Comparison of ENCODE assay signal across 15 mouse cellular contexts in genomic region chr11:31386571-31386970, GRCm38 (mm10). TPM values are rescaled to one million over a fixed set of nuclear protein-coding genes. Genes with fewer than 3 reads are reported as not detected.
A peak's percentile ranks its signal among the peaks of the same experiment; 100 is the strongest.
DNase-seq lines count a peak whose midpoint lies in the region; ATAC-seq and TF ChIP-seq lines count a peak whose summit lies in the region.
"Had no signal": no experiment of that assay in that cellular context is flagged by ENCODE, and none has a peak within 500 bp of the region (broad histone marks: within the 10 kb centered on the region; RNA-seq: fewer than 3 reads in every experiment).

No protein-coding gene starts in this region.

- intact Hi-C loops in heart, postnatal 10 days (cut with DNase I) = no loop called here

- H3K27ac ChIP-seq in stomach, embryonic 14.5 days (ENCODE audit: low read length) = no peak overlapping the region
- H3K27ac ChIP-seq in stomach, postnatal 0 days (replicated peaks) = no peak overlapping the region
- no peak overlapping the region for H3K27ac ChIP-seq in embryonic facial prominence, embryonic 10.5 days (replicated peaks)

- 0 out of 2 replicates have a peak, but pooled peaks cover 6% of the 10 kb centered on the region for H3K4me1 ChIP-seq in stomach, embryonic 14.5 days (ENCODE audit: control insufficient read depth, insufficient read depth, low read length)
- no peaks in the 10 kb centered on the region for H3K4me1 ChIP-seq in stomach, postnatal 0 days (replicated peaks; ENCODE audit: control insufficient read depth, insufficient read depth)
- H3K4me1 ChIP-seq in embryonic facial prominence, embryonic 10.5 days = no peaks in the 10 kb centered on the region

- ATAC-seq in stomach, embryonic 14.5 days (ENCODE audit: insufficient number of reproducible peaks, insufficient read depth, low FRiP score, low read depth) = peak; percentile 16; the same call in 1 of the 2 replicates
- ATAC-seq in stomach, postnatal 0 days (ENCODE audit: low FRiP score, low TSS enrichment) = no peak
- ATAC-seq in erythroblast, adult 5-6 weeks (replicated peaks; ENCODE audit: low FRiP score, poor library complexity, severe bottlenecking) = no peak
- ATAC-seq: inflammation-experienced regulatory T-cells, adult 6 months had no signal

- H3K27me3 ChIP-seq in stomach, embryonic 14.5 days (ENCODE audit: control insufficient read depth, insufficient read depth, low read length) = no peaks in the 10 kb centered on the region
- no peaks in the 10 kb centered on the region for H3K27me3 ChIP-seq in stomach, postnatal 0 days (ENCODE audit: control insufficient read depth, insufficient read depth, low read length)
- no peaks in the 10 kb centered on the region for H3K27me3 ChIP-seq in embryonic facial prominence, embryonic 10.5 days (replicated peaks; ENCODE audit: low read depth, poor library complexity, severe bottlenecking)

- H3K4me2 ChIP-seq in stomach, embryonic 14.5 days (replicated peaks; ENCODE audit: low read depth, low read length) = no peak overlapping the region
- H3K4me2 ChIP-seq in stomach, postnatal 0 days (replicated peaks; ENCODE audit: low read depth) = no peak overlapping the region

- no peaks in the 10 kb centered on the region for H3K36me3 ChIP-seq in stomach, embryonic 14.5 days (ENCODE audit: control insufficient read depth, insufficient read depth, low read length)
- H3K36me3 ChIP-seq in stomach, postnatal 0 days (ENCODE audit: control insufficient read depth, insufficient read depth, low read length) = no peaks in the 10 kb centered on the region
- no peaks in the 10 kb centered on the region for H3K36me3 ChIP-seq in embryonic facial prominence, embryonic 10.5 days (replicated peaks)

- no peak for TF ChIP-seq EP300 in stomach, postnatal 0 days (optimal IDR thresholded peaks at IDR 0.05)

- peak; percentile 97 for DNase-seq in heart, adult 11 months
- DNase-seq in heart, postnatal 10 days = no peak
- no peak for DNase-seq in stomach, postnatal 0 days (ENCODE audit: low spot score)
- DNase-seq in kidney, postnatal 10 days = peak; percentile 58
- no peak for DNase-seq in embryonic facial prominence, embryonic 10.5 days (ENCODE audit: low spot score)
- DNase-seq in layer of hippocampus, postnatal 25 days (ENCODE audit: extremely low spot score in 1 of 2, low spot score in 1 of 2) = no peak
- DNase-seq: adrenal gland, postnatal 25 days; B cell, adult 2 months; heart, postnatal 36 days; liver; right cerebral cortex, adult 18-20 months had no signal

- no peak overlapping the region for H3K9ac ChIP-seq in stomach, embryonic 14.5 days (replicated peaks; ENCODE audit: low read depth, low read length)
- H3K9ac ChIP-seq in stomach, postnatal 0 days (ENCODE audit: low read length) = no peak overlapping the region

- 44% methylated on average over 3 of the region's 3 CpGs for WGBS in stomach, embryonic 14.5 days
- 42% methylated on average over 3 of the region's 3 CpGs for WGBS in stomach, postnatal 0 days
- 68% methylated on average over 3 of the region's 3 CpGs for WGBS in embryonic facial prominence, embryonic 10.5 days

- H3K9me3 ChIP-seq in stomach, embryonic 14.5 days (ENCODE audit: control insufficient read depth, low read depth, low read length) = no peaks in the 10 kb centered on the region
- no peaks in the 10 kb centered on the region for H3K9me3 ChIP-seq in stomach, postnatal 0 days (ENCODE audit: control insufficient read depth, low read length)
- H3K9me3 ChIP-seq in embryonic facial prominence, embryonic 10.5 days = no peaks in the 10 kb centered on the region

- no peak for TF ChIP-seq CTCF in stomach, postnatal 0 days (IDR thresholded peaks at IDR 0.05; ENCODE audit: low read depth)

- H3K4me3 ChIP-seq in stomach, embryonic 14.5 days (ENCODE audit: low read depth, low read length) = no peak overlapping the region
- H3K4me3 ChIP-seq in stomach, postnatal 0 days (ENCODE audit: low read depth, low read length) = no peak overlapping the region
- H3K4me3 ChIP-seq in embryonic facial prominence, embryonic 10.5 days = no peak overlapping the region
- H3K4me3 ChIP-seq: erythroblast, embryonic 14.5 days had no signal

RNA-seq across cellular contexts. Expression of gene Stc2, which starts 16.7 kb away (rescaled TPM):
- 10 to 100 TPM; 15.0 to 18.7 TPM for total RNA-seq in heart, postnatal 10 days (2021)
- polyA plus RNA-seq in stomach, embryonic 14.5 days (2014; fragmentation: Nextera tagmentation; extraction: Ambion mirVana) = 3.3 and 4.1 TPM in 2 replicates
- polyA plus RNA-seq in stomach, postnatal 0 days (2015; fragmentation: Nextera tagmentation; extraction: Ambion mirVana) = 4.3 and 4.5 TPM in 2 replicates
- 1.5 and 2.1 TPM in 2 replicates for polyA plus RNA-seq in embryonic facial prominence, embryonic 10.5 days (2016; fragmentation: Nextera tagmentation; extraction: Ambion mirVana)
- total RNA-seq in erythroblast, adult 5-6 weeks (2015; ENCODE audit: low replicate concordance) = 0.42 TPM in 1 of 2 replicates, not detected in the other
- 0.17 TPM in 1 of 2 replicates, not detected in the other for total RNA-seq in erythroblast, adult 5-6 weeks (2017; ENCODE audit: low replicate concordance)
- total RNA-seq in layer of hippocampus, postnatal 25 days (2021) = 1 to 10 TPM; 4.7 to 4.9 TPM
- polyA plus RNA-seq: erythroblast, embryonic 14.5 days had no signal

Comparison
In these comparisons a context has a peak if more than half of its experiments do, and no peak if none do; other contexts are left out.
1. DNase-seq: peak in heart, adult 11 months (single experiment) and kidney, postnatal 10 days (single experiment); none in heart, postnatal 10 days (0 of 2), stomach, postnatal 0 days (single experiment), embryonic facial prominence, embryonic 10.5 days (single experiment) and layer of hippocampus, postnatal 25 days (0 of 2).
2. RNA of gene Stc2, which starts 16.7 kb away (total RNA-seq): 15.0 to 18.7 TPM in heart, postnatal 10 days and 4.7 to 4.9 TPM in layer of hippocampus, postnatal 25 days; 0.17 to 0.42 TPM in erythroblast, adult 5-6 weeks; every median in the first group is over 4 times any median in the second.